Mouse (Mus musculus): ENCODE results near the gene Mtss1l. TPM values are rescaled to one million over a fixed set of nuclear protein-coding genes. Genes with fewer than 3 reads are reported as not detected.

Gene Mtss1l
- polyA plus RNA-seq, 1 experiment from 2014 or later: 15.8 TPM

- Histone ChIP-seq H3K4me1 (replicated peaks; ENCODE audit: control insufficient read depth, insufficient read depth, low read length) (no peaks in the 10 kb centered on the region), H3K27me3 (ENCODE audit: control insufficient read depth, insufficient read depth, low read length) (no peaks in the 10 kb centered on the region), H3K4me2 (ENCODE audit: low read depth, low read length, severe bottlenecking) (no peak overlapping the region), H3K9ac (ENCODE audit: low read length) (no peak overlapping the region), H3K36me3 (ENCODE audit: control insufficient read depth, insufficient read depth, low read length) (no peaks in the 10 kb centered on the region; the same call in 1 of the 2 replicates), H3K9me3 (ENCODE audit: control insufficient read depth, low read length) (no peaks in the 10 kb centered on the region), H3K27ac (ENCODE audit: low read depth, low read length) (no peak overlapping the region), H3K4me3 (ENCODE audit: low read depth, low read length) (no peak overlapping the region)
- 82% methylated on average over 9 of the region's 9 CpGs for WGBS
- ATAC-seq (replicated peaks; ENCODE audit: low FRiP score): no peak
- no peak for DNase-seq (ENCODE audit: low spot score)
These were observed 31.3 kb upstream of the Mtss1l start for GRCm38 (mm10) chr8:110689961-110690360.

DNA sequence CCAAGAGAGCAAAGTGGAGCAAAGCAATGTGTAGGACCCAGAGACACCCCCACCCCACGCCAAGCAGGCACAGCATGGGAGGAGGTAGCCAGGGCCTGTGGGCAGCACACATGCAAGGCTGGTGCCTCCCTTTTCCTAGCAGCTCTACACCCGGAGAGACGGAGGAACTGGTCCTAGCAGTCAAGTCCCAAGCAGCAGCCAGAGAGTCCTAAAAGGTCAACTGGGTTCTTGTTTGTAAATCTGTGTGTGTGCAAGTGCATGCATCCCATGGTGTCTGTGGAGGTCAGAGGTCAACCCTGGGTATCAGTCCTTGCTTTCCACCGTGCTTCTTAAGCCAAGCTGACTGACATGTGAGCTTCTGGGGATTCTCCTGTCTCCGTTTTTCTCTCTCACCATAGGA lies 27.1 kb upstream of the Mtss1l start:
- Histone ChIP-seq H3K36me3 (ENCODE audit: control insufficient read depth, insufficient read depth, low read length) (no peaks in the 10 kb centered on the region), H3K4me3 (ENCODE audit: low read depth, low read length) (no peak overlapping the region), H3K9me3 (ENCODE audit: control insufficient read depth, low read length) (no peaks in the 10 kb centered on the region), H3K27me3 (ENCODE audit: control insufficient read depth, insufficient read depth, low read length) (no peaks in the 10 kb centered on the region), H3K9ac (ENCODE audit: low read length) (no peak overlapping the region), H3K4me1 (replicated peaks; ENCODE audit: control insufficient read depth, insufficient read depth, low read length) (no peaks in the 10 kb centered on the region), H3K27ac (ENCODE audit: low read depth, low read length) (no peak overlapping the region), H3K4me2 (ENCODE audit: low read depth, low read length, severe bottlenecking) (no peak overlapping the region)
- DNase-seq (ENCODE audit: low spot score) (no peak), ATAC-seq (replicated peaks; ENCODE audit: low FRiP score) (no peak)
- WGBS: 73% methylated on average over 5 of the region's 5 CpGs

DNA sequence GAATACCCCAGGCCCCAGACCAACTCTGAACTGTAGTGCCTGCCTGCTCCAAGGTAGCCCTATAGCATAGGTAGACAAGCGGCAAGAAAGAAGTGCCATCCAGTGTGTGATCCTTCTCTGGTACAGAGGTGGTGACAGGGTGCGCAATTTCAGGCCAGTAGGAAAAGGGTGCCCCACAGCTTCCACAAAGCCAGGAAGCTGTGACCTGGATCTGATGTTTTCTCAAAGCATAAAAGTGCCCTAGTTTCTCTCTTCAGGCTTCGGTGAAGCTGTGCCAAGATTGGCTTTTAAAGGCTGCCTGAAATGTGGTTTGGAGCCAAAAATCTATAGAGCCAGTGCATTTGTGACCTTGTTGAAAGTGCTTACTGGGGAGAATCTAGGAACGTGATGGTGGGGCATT lies 26.4 kb upstream of the Mtss1l start:
- ATAC-seq (replicated peaks; ENCODE audit: low FRiP score) (no peak), DNase-seq (ENCODE audit: low spot score) (no peak)
- WGBS: 97% methylated on average over 4 of the region's 4 CpGs
- no peak overlapping the region for H3K4me2 ChIP-seq (ENCODE audit: low read depth, low read length, severe bottlenecking)
- H3K27me3 ChIP-seq (ENCODE audit: control insufficient read depth, insufficient read depth, low read length): no peaks in the 10 kb centered on the region
- no peaks in the 10 kb centered on the region for H3K9me3 ChIP-seq (ENCODE audit: control insufficient read depth, low read length)
- no peaks in the 10 kb centered on the region for H3K4me1 ChIP-seq (replicated peaks; ENCODE audit: control insufficient read depth, insufficient read depth, low read length)
- H3K9ac ChIP-seq (ENCODE audit: low read length): no peak overlapping the region
- no peak overlapping the region for H3K27ac ChIP-seq (ENCODE audit: low read depth, low read length)
- H3K36me3 ChIP-seq (ENCODE audit: control insufficient read depth, insufficient read depth, low read length): no peaks in the 10 kb centered on the region
- H3K4me3 ChIP-seq (ENCODE audit: low read depth, low read length): no peak overlapping the region

DNA sequence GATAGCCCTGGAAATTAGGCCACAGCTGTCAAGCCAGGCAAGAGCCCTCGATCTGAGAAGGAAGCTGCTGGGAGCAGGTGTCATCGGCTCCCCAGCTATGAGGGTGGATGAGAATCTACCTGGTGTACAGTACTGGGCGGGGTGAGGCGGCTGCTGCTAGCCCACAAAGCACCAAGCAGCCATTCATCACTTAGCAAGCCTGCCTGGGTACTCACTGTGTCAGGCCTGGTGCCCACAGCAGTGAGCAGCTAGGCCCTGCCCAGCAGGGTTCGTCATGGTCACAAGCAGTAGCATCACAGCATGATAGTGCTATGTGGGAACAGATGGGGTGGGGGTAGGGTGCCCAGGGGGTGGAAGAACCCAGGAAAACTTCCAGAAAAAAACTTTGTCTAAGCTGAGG lies 25.8 kb upstream of the Mtss1l start:
- H3K4me1 ChIP-seq (replicated peaks; ENCODE audit: control insufficient read depth, insufficient read depth, low read length): no peaks in the 10 kb centered on the region

GRCm38 (mm10) chr8:110696051-110696450 lies 25.2 kb upstream of the Mtss1l start:
- Histone ChIP-seq H3K9ac (ENCODE audit: low read length) (no peak overlapping the region), H3K36me3 (ENCODE audit: control insufficient read depth, insufficient read depth, low read length) (no peaks in the 10 kb centered on the region), H3K4me3 (ENCODE audit: low read depth, low read length) (no peak overlapping the region), H3K27me3 (ENCODE audit: control insufficient read depth, insufficient read depth, low read length) (no peaks in the 10 kb centered on the region), H3K9me3 (ENCODE audit: control insufficient read depth, low read length) (no peaks in the 10 kb centered on the region), H3K27ac (ENCODE audit: low read depth, low read length) (no peak overlapping the region), H3K4me2 (ENCODE audit: low read depth, low read length, severe bottlenecking) (no peak overlapping the region), H3K4me1 (replicated peaks; ENCODE audit: control insufficient read depth, insufficient read depth, low read length) (no peaks in the 10 kb centered on the region)
- DNase-seq (ENCODE audit: low spot score) (no peak), ATAC-seq (replicated peaks; ENCODE audit: low FRiP score) (no peak)
- WGBS: 92% methylated on average over 4 of the region's 4 CpGs

More for the DNA sequence above, 25.8 kb upstream of the Mtss1l start:
- ATAC-seq (replicated peaks; ENCODE audit: low FRiP score) (no peak), DNase-seq (ENCODE audit: low spot score) (no peak)
- H3K9me3 ChIP-seq (ENCODE audit: control insufficient read depth, low read length): no peaks in the 10 kb centered on the region
- no peaks in the 10 kb centered on the region for H3K27me3 ChIP-seq (ENCODE audit: control insufficient read depth, insufficient read depth, low read length)
- H3K9ac ChIP-seq (ENCODE audit: low read length): no peak overlapping the region
- WGBS: 89% methylated on average over 5 of the region's 5 CpGs
- no peak overlapping the region for H3K4me2 ChIP-seq (ENCODE audit: low read depth, low read length, severe bottlenecking)
- no peak overlapping the region for H3K4me3 ChIP-seq (ENCODE audit: low read depth, low read length)
- H3K27ac ChIP-seq (ENCODE audit: low read depth, low read length): no peak overlapping the region
- no peaks in the 10 kb centered on the region for H3K36me3 ChIP-seq (ENCODE audit: control insufficient read depth, insufficient read depth, low read length)

GRCm38 (mm10) chr8:110697571-110697970 lies 23.7 kb upstream of the Mtss1l start:
- H3K27ac ChIP-seq (ENCODE audit: low read depth, low read length): no peak overlapping the region
- H3K9me3 ChIP-seq (ENCODE audit: control insufficient read depth, low read length): no peaks in the 10 kb centered on the region
- no peak overlapping the region for H3K9ac ChIP-seq (ENCODE audit: low read length)
- no peak overlapping the region for H3K4me2 ChIP-seq (ENCODE audit: low read depth, low read length, severe bottlenecking)
- DNase-seq (ENCODE audit: low spot score) (no peak), ATAC-seq (replicated peaks; ENCODE audit: low FRiP score) (no peak)
- H3K36me3 ChIP-seq (ENCODE audit: control insufficient read depth, insufficient read depth, low read length): no peaks in the 10 kb centered on the region
- no peak overlapping the region for H3K4me3 ChIP-seq (ENCODE audit: low read depth, low read length)
- 86% methylated on average over 5 of the region's 5 CpGs for WGBS
- H3K27me3 ChIP-seq (ENCODE audit: control insufficient read depth, insufficient read depth, low read length): no peaks in the 10 kb centered on the region
- H3K4me1 ChIP-seq (replicated peaks; ENCODE audit: control insufficient read depth, insufficient read depth, low read length): no peaks in the 10 kb centered on the region

DNA sequence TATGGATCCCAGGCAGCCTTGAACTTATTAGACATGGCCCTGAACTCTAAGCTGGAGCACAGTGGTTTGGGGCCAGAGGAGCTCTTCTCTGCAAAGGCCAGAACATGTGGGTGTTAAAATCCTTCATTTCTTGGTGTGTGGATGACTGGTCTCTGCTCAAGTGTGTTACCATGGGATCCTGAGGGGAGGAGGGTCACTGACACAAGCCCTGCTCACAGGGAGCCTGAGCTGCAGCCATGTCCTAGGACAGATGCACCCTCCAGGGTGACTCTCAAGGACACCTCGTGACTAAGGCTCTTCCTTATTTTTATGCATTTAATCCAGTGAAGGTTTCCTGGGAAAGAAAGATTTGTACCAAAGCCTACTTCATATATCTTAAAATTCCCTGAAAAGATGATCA lies 23.2 kb upstream of the Mtss1l start:
- Histone ChIP-seq H3K4me1 (replicated peaks; ENCODE audit: control insufficient read depth, insufficient read depth, low read length) (no peaks in the 10 kb centered on the region), H3K27ac (ENCODE audit: low read depth, low read length) (no peak overlapping the region), H3K4me3 (ENCODE audit: low read depth, low read length) (no peak overlapping the region), H3K36me3 (ENCODE audit: control insufficient read depth, insufficient read depth, low read length) (no peaks in the 10 kb centered on the region), H3K4me2 (ENCODE audit: low read depth, low read length, severe bottlenecking) (no peak overlapping the region), H3K9ac (ENCODE audit: low read length) (no peak overlapping the region), H3K9me3 (ENCODE audit: control insufficient read depth, low read length) (no peaks in the 10 kb centered on the region), H3K27me3 (ENCODE audit: control insufficient read depth, insufficient read depth, low read length) (no peaks in the 10 kb centered on the region)
- no peak for ATAC-seq (replicated peaks; ENCODE audit: low FRiP score)
- 81% methylated on average over 1 of the region's 1 CpGs for WGBS
- no peak for DNase-seq (ENCODE audit: low spot score)

GRCm38 (mm10) chr8:110699501-110699900 lies 21.8 kb upstream of the Mtss1l start:
- H3K4me2 ChIP-seq (ENCODE audit: low read depth, low read length, severe bottlenecking): no peak overlapping the region
- H3K27me3 ChIP-seq (ENCODE audit: control insufficient read depth, insufficient read depth, low read length): no peaks in the 10 kb centered on the region
- H3K4me3 ChIP-seq (ENCODE audit: low read depth, low read length): no peak overlapping the region
- H3K9me3 ChIP-seq (ENCODE audit: control insufficient read depth, low read length): no peaks in the 10 kb centered on the region
- no peak overlapping the region for H3K9ac ChIP-seq (ENCODE audit: low read length)
- DNase-seq (ENCODE audit: low spot score) (no peak), ATAC-seq (replicated peaks; ENCODE audit: low FRiP score) (no peak)
- H3K36me3 ChIP-seq (ENCODE audit: control insufficient read depth, insufficient read depth, low read length): no peaks in the 10 kb centered on the region
- WGBS: 88% methylated on average over 7 of the region's 7 CpGs
- no peak overlapping the region for H3K27ac ChIP-seq (ENCODE audit: low read depth, low read length)
- H3K4me1 ChIP-seq (replicated peaks; ENCODE audit: control insufficient read depth, insufficient read depth, low read length): no peaks in the 10 kb centered on the region

GRCm38 (mm10) chr8:110700561-110700960 lies 20.7 kb upstream of the Mtss1l start:
- no peak overlapping the region for H3K4me2 ChIP-seq (ENCODE audit: low read depth, low read length, severe bottlenecking)
- H3K9me3 ChIP-seq (ENCODE audit: control insufficient read depth, low read length): no peaks in the 10 kb centered on the region
- H3K4me3 ChIP-seq (ENCODE audit: low read depth, low read length): no peak overlapping the region
- no peak overlapping the region for H3K9ac ChIP-seq (ENCODE audit: low read length)
- H3K4me1 ChIP-seq (replicated peaks; ENCODE audit: control insufficient read depth, insufficient read depth, low read length): no peaks in the 10 kb centered on the region
- WGBS: 86% methylated on average over 2 of the region's 2 CpGs
- ATAC-seq (replicated peaks; ENCODE audit: low FRiP score) (no peak), DNase-seq (ENCODE audit: low spot score) (no peak)
- H3K27ac ChIP-seq (ENCODE audit: low read depth, low read length): no peak overlapping the region
- H3K36me3 ChIP-seq (ENCODE audit: control insufficient read depth, insufficient read depth, low read length): no peaks in the 10 kb centered on the region
- H3K27me3 ChIP-seq (ENCODE audit: control insufficient read depth, insufficient read depth, low read length): no peaks in the 10 kb centered on the region

Measured in forebrain, embryonic 11.5 days (tissue).